Mouse (Mus musculus): ENCODE measurements around the gene Tcap.

GRCm38 (mm10) chr11:98418939-98419547, 35.4 kb downstream of the Tcap start:
- TF ChIP-seq POLR2A (IDR thresholded peaks at IDR 0.05; ENCODE audit: low read depth, low read length) (no peak), CTCF (conservative IDR thresholded peaks at IDR 0.05; ENCODE audit: insufficient read depth, insufficient read length, low read depth, low read length) (no peak)

Measured in kidney, adult 2 months (tissue).